Mouse (Mus musculus) C2C12 (cell line): ENCODE data around the gene Vps13c. TPM values are rescaled to one million over a fixed set of nuclear protein-coding genes. Genes with fewer than 3 reads are reported as not detected.

Experiments
- H3K27me3 ChIP-seq: one replicate; pipeline ENCODE4 v1.6.1; 2011; ENCODE audit not compliant: control insufficient read depth, insufficient read depth, insufficient read length
- H3K36me3 ChIP-seq: one replicate; pipeline ENCODE4 v1.6.1; 2011; ENCODE audit not compliant: control insufficient read depth, insufficient read depth
- H3K4me3 ChIP-seq: one replicate; pipeline ENCODE4 v1.5.1; 2011; ENCODE audit warnings: mild to moderate bottlenecking, control low read depth; ENCODE audit not compliant: poor library complexity, insufficient read depth, severe bottlenecking
- H3K79me2 ChIP-seq: one replicate; pipeline ENCODE4 v1.6.1; 2011; ENCODE audit not compliant: control insufficient read depth, insufficient read depth
- H3K79me3 ChIP-seq: one replicate; pipeline ENCODE4 v1.6.1; 2011; ENCODE audit warnings: low read depth, control low read depth
- H3ac ChIP-seq: one replicate; pipeline ENCODE3; 2011; ENCODE audit warnings: low read depth; ENCODE audit not compliant: control insufficient read depth, insufficient read length
- CEBPB ChIP-seq: IDR thresholded peaks from one replicate; pipeline ENCODE4 v1.6.1; 2011; ENCODE audit warnings: low read depth, mild to moderate bottlenecking, control low read depth, moderate library complexity
- CTCF ChIP-seq: IDR thresholded peaks from one replicate; pipeline ENCODE4 v1.5.1; 2011; ENCODE audit not compliant: control insufficient read depth, insufficient read depth, insufficient read length
- FOSL1 ChIP-seq: IDR thresholded peaks from one replicate; pipeline ENCODE4 v1.8.0; 2011; ENCODE audit warnings: mild to moderate bottlenecking, low read length; ENCODE audit not compliant: poor library complexity, insufficient read depth, severe bottlenecking
- MAX ChIP-seq: IDR thresholded peaks from one replicate; pipeline ENCODE4 v1.6.1; 2011; ENCODE audit warnings: mild to moderate bottlenecking, control low read depth
- MYOD1 ChIP-seq: IDR thresholded peaks from one replicate; pipeline ENCODE4 v1.6.1; 2011; ENCODE audit warnings: low read depth; ENCODE audit not compliant: control insufficient read depth, insufficient read length
- MYOG ChIP-seq: IDR thresholded peaks from one replicate; pipeline ENCODE4 v1.6.1; 2011; ENCODE audit not compliant: control insufficient read depth, insufficient read length; ENCODE audit errors: extremely low read depth
- USF1 ChIP-seq: IDR thresholded peaks from one replicate; pipeline ENCODE4 v1.6.1; 2011; ENCODE audit warnings: low read depth, mild to moderate bottlenecking, control low read depth, moderate library complexity
- polyA plus RNA-seq: library from polyadenylated mRNA; unstranded; fragments of >200 nt; fragmentation: generic; extraction: Trizol; gene quantifications from one replicate; pipeline ENCODE4 v1.2.1, GENCODE M21; 2012; ENCODE audit warnings: missing spikeins

Gene Vps13c
- polyA plus RNA-seq, 1 experiment, result 5.2 TPM

- H3K79me3 ChIP-seq, result no peaks in the 10 kb centered on the region
- no peaks in the 10 kb centered on the region for H3K36me3 ChIP-seq
- H3ac ChIP-seq, result no peak overlapping the region
- H3K27me3 ChIP-seq, result no peaks in the 10 kb centered on the region
- no peaks in the 10 kb centered on the region for H3K79me2 ChIP-seq
- H3K4me3 ChIP-seq, result no peak overlapping the region
- TF ChIP-seq CEBPB (no peak), USF1 (no peak), FOSL1 (no peak), CTCF (no peak), MYOD1 (no peak), MYOG (no peak), MAX (no peak)
Observed at GRCm38 (mm10) chr9:67878197-67878769, 38.1 kb downstream of the Vps13c start.

- Histone ChIP-seq H3K36me3 (peaks cover 6% of the 10 kb centered on the region), H3K79me2 (no peaks in the 10 kb centered on the region), H3K27me3 (no peaks in the 10 kb centered on the region), H3K79me3 (no peaks in the 10 kb centered on the region), H3K4me3 (no peak overlapping the region), H3ac (no peak overlapping the region)
- no peak for TF ChIP-seq CEBPB
- TF ChIP-seq MAX, result no peak
- TF ChIP-seq USF1, result no peak
Observed at GRCm38 (mm10) chr9:67883349-67883984, 43.3 kb downstream of the Vps13c start.

GRCm38 (mm10) chr9:67884095-67884494, 43.9 kb downstream of the Vps13c start:
- no peak overlapping the region for H3ac ChIP-seq
- no peaks in the 10 kb centered on the region for H3K79me2 ChIP-seq
- no peaks in the 10 kb centered on the region for H3K79me3 ChIP-seq
- no peaks in the 10 kb centered on the region for H3K27me3 ChIP-seq
- H3K4me3 ChIP-seq, result no peak overlapping the region
- peaks cover 6% of the 10 kb centered on the region for H3K36me3 ChIP-seq
- no peak for TF ChIP-seq MYOG
- no peak for TF ChIP-seq FOSL1
- no peak for TF ChIP-seq CTCF
- no peak for TF ChIP-seq CEBPB
- no peak for TF ChIP-seq USF1
- TF ChIP-seq MAX, result no peak
- TF ChIP-seq MYOD1, result no peak

GRCm38 (mm10) chr9:67886981-67887720, 47.0 kb downstream of the Vps13c start:
- TF ChIP-seq MAX (no peak), MYOD1 (no peak), USF1 (no peak), MYOG (no peak), FOSL1 (no peak), CEBPB (no peak), CTCF (no peak)
- no peak overlapping the region for H3K4me3 ChIP-seq
- H3K27me3 ChIP-seq, result no peaks in the 10 kb centered on the region
- no peaks in the 10 kb centered on the region for H3K79me2 ChIP-seq
- H3ac ChIP-seq, result no peak overlapping the region
- H3K79me3 ChIP-seq, result no peaks in the 10 kb centered on the region
- H3K36me3 ChIP-seq, result peaks cover 6% of the 10 kb centered on the region

- H3K79me2 ChIP-seq, result no peaks in the 10 kb centered on the region
- no peak overlapping the region for H3ac ChIP-seq
- no peak for TF ChIP-seq MAX
- TF ChIP-seq USF1, result no peak
- TF ChIP-seq MYOD1, result no peak
- TF ChIP-seq FOSL1, result no peak
- TF ChIP-seq CEBPB, result no peak
- no peak for TF ChIP-seq MYOG
- TF ChIP-seq CTCF, result no peak
- H3K79me3 ChIP-seq, result no peaks in the 10 kb centered on the region
- H3K27me3 ChIP-seq, result no peaks in the 10 kb centered on the region
- peaks cover 6% of the 10 kb centered on the region for H3K36me3 ChIP-seq
- no peak overlapping the region for H3K4me3 ChIP-seq
Observed at GRCm38 (mm10) chr9:67893474-67893873, 53.3 kb downstream of the Vps13c start.
